Mouse (Mus musculus) mature B cell (primary cell): ENCODE results near the gene Acbd6.

Experiments
- in situ Hi-C: fragments of 300-500 bp; cut with MboI; formaldehyde crosslinking; loops from 2 replicates; pipeline ENCODE4 v1.14.3; 2019

Acbd6 gene

GRCm38 (mm10) chr1:155558012-155558842 lies at the start of gene Acbd6:
Gene Acbd6 (plus strand): TSS chr1:155558120.
- in situ Hi-C loops, result no loop called here

- in situ Hi-C loops, result no loop called here
These were observed 47.7 kb upstream of the Acbd6 start for GRCm38 (mm10) chr1:155510263-155510662.

- in situ Hi-C loops, result no loop called here
These were observed 42.1 kb upstream of the Acbd6 start for GRCm38 (mm10) chr1:155515866-155516265.

- in situ Hi-C loops, result no loop called here
These were observed 41.3 kb upstream of the Acbd6 start for GRCm38 (mm10) chr1:155516594-155516993.

- in situ Hi-C loops, result no loop called here
These were observed 40.9 kb upstream of the Acbd6 start for GRCm38 (mm10) chr1:155517060-155517459.

- in situ Hi-C loops, result no loop called here
These were observed 37.6 kb upstream of the Acbd6 start for GRCm38 (mm10) chr1:155520285-155520684.

- in situ Hi-C loops, result no loop called here
These were observed 35.4 kb upstream of the Acbd6 start for GRCm38 (mm10) chr1:155522493-155522892.

- in situ Hi-C loops, result loop anchor here (5.0 to 25.0 kb wide), 2 partner anchors 234 to 514 kb away; no protein-coding TSS in a partner anchor
These were observed 31.7 kb upstream of the Acbd6 start for GRCm38 (mm10) chr1:155526176-155526575.

- in situ Hi-C loops, result loop anchor here (5.0 to 25.0 kb wide), 2 partner anchors 235 to 515 kb away; no protein-coding TSS in a partner anchor
These were observed 30.7 kb upstream of the Acbd6 start for GRCm38 (mm10) chr1:155527027-155527786.

GRCm38 (mm10) chr1:155527787-155528158 lies 30.1 kb upstream of the Acbd6 start:
- in situ Hi-C loops, result loop anchor here (5.0 to 25.0 kb wide), 2 partner anchors 235 to 515 kb away; no protein-coding TSS in a partner anchor

GRCm38 (mm10) chr1:155528405-155529119 lies 29.4 kb upstream of the Acbd6 start:
- in situ Hi-C loops, result loop anchor here (5.0 to 25.0 kb wide), 2 partner anchors 236 to 516 kb away; no protein-coding TSS in a partner anchor

- in situ Hi-C loops, result loop anchor here (5.0 to 25.0 kb wide), 2 partner anchors 237 to 517 kb away; no protein-coding TSS in a partner anchor
These were observed 28.6 kb upstream of the Acbd6 start for GRCm38 (mm10) chr1:155529120-155529963.

GRCm38 (mm10) chr1:155530561-155531457 lies 27.1 kb upstream of the Acbd6 start:
- in situ Hi-C loops, result loop anchor here (25.0 kb wide), 1 partner anchor 519 kb away; no protein-coding TSS in a partner anchor

GRCm38 (mm10) chr1:155532396-155532795 lies 25.5 kb upstream of the Acbd6 start:
- in situ Hi-C loops, result loop anchor here (25.0 kb wide), 1 partner anchor 520 kb away; no protein-coding TSS in a partner anchor

GRCm38 (mm10) chr1:155532833-155533688 lies 24.9 kb upstream of the Acbd6 start:
- in situ Hi-C loops, result loop anchor here (25.0 kb wide), 1 partner anchor 521 kb away; no protein-coding TSS in a partner anchor

- in situ Hi-C loops, result loop anchor here (25.0 kb wide), 1 partner anchor 521 kb away; no protein-coding TSS in a partner anchor
These were observed 24.3 kb upstream of the Acbd6 start for GRCm38 (mm10) chr1:155533689-155533965.

- in situ Hi-C loops, result loop anchor here (25.0 kb wide), 1 partner anchor 525 kb away; no protein-coding TSS in a partner anchor
These were observed 20.8 kb upstream of the Acbd6 start for GRCm38 (mm10) chr1:155537005-155537642.

- in situ Hi-C loops, result loop anchor here (25.0 kb wide), 1 partner anchor 526 kb away; no protein-coding TSS in a partner anchor
These were observed 19.9 kb upstream of the Acbd6 start for GRCm38 (mm10) chr1:155538006-155538405.
